Mouse (Mus musculus) heart, adult 8-10 months (tissue): ENCODE results near the gene Olfr1505. TPM values are rescaled to one million over a fixed set of nuclear protein-coding genes. Genes with fewer than 3 reads are reported as not detected.

Experiments used
- DNase-seq: peaks from one replicate; pipeline ENCODE4 v3.0.0; 2022; ENCODE audit warnings: low spot score
- total RNA-seq, 4 experiments: library from RNA; stranded (reverse); gene quantifications; 2 replicates each; pipeline ENCODE4 v1.2.4; 2022

The Olfr1505 gene
- total RNA-seq: not detected

DNA sequence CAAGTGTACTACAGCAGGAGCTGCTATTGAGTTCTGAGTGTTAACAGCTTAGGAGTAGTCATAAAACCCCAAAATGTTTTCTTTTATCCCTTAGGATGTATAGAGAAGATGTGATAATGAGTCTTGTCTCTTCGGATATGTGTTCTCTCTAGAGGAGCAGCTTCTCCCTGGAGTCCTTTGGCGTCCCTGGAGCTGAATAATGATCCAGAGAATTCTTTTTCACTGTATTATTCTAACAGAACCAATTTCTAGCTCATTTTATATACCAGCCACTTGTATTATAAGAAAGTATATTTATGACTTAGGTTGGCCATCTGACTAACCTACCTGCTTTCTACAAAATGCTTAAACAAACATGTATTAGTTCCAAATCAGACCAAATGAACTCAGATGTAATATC, at the start of gene Olfr1505:
Gene Olfr1505 (plus strand): TSS at position 301 of the 400 bp plus-strand sequence.
- DNase-seq: no peak

DNA sequence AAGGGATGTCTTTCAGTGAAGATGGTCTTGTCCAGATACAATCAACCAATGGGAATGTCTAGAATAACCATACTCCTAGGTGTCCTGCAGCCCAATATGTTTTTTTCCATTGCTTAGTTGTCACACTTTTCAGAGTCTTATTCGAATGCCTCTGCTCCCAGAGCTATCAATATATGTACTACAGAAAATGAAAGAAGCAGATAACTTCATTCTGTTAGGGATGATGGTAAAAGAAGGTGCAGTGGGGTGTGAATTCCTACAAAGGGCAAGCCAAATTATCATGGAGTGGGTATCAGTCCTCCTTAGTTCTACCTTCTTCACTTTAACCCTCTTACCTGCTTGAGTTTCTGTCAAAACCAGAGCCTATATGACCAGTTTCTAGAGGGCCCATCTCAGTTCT, 15.5 kb upstream of the Olfr1505 start, which contains the start of gene Olfr1504:
Gene Olfr1504 (minus strand): TSS at position 101 of the 400 bp plus-strand sequence.
- no peak for DNase-seq

Other genes starting within 250 kb of the Olfr1505 start
- not detected for gene Olfr1491, start 216.3 kb upstream of the Olfr1505 start, total RNA-seq
- not detected for gene Olfr1493-ps1, start 190.3 kb upstream of the Olfr1505 start, total RNA-seq
- gene Olfr1494, start 173.8 kb upstream of the Olfr1505 start, total RNA-seq: not detected
- not detected for gene Olfr1495, start 148.9 kb upstream of the Olfr1505 start, total RNA-seq
- not detected for gene Olfr1496, start 135.7 kb upstream of the Olfr1505 start, total RNA-seq
- gene Olfr1497, start 115.3 kb upstream of the Olfr1505 start, total RNA-seq: not detected
- gene Olfr1499, start 94.1 kb upstream of the Olfr1505 start, total RNA-seq: not detected
- not detected for gene Olfr1500, start 83.0 kb upstream of the Olfr1505 start, total RNA-seq
- not detected for gene Olfr1501, start 62.8 kb upstream of the Olfr1505 start, total RNA-seq
- not detected for gene Olfr1502, start 51.7 kb upstream of the Olfr1505 start, total RNA-seq
- gene Olfr1504, start 15.6 kb upstream of the Olfr1505 start, total RNA-seq: not detected